Mouse (Mus musculus) left cerebral cortex, adult 9 months (tissue): ENCODE data around the gene Dazap1.

Experiments
- DNase-seq, 2 experiments: peaks; one replicate each; pipeline ENCODE4 v3.0.0; 2022; ENCODE audit warnings: low spot score in 2 of 2

The Dazap1 gene

DNA sequence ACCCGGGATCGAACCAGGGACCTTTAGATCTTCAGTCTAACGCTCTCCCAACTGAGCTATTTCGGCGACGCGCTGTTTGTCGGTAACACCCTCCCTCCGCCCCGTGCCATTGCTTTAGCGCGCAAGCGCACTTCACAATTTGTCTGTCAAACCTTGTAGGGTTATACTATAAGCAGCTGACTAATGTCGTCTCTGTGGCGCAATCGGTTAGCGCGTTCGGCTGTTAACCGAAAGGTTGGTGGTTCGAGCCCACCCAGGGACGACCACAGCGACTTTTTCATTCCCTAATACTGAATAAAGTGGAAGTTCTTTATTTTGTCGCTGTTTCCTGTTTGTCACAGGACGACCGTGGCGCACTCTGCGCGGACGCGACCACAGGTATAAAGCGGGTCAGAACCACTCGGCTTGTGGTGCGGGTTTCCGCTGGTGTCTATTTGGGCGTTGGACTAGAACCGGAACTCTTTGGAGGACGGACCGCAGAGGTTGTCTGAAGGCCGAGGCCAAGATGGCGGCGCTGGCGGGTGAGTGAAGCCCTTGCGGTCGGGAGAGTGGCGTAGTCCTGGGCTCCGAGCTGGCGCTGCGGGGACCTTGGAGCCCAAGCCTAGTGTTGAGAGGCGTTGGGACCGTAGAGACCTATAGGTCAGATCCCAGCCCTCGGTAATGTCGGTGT is 12.2 kb upstream of the Dazap1 start, which contains the start of gene Ndufs7:
Ndufs7 (plus strand) TSS at position 151 of the 670 bp plus-strand sequence.
- DNase-seq, result peak; percentile 91 to 98

- DNase-seq, result no peak
These were observed 11.2 kb upstream of the Dazap1 start for GRCm38 (mm10) chr10:80250059-80250458.

GRCm38 (mm10) chr10:80250573-80250972 is 10.7 kb upstream of the Dazap1 start:
- DNase-seq, result no peak

GRCm38 (mm10) chr10:80252011-80252410 is 9.3 kb upstream of the Dazap1 start:
- DNase-seq, result no peak

GRCm38 (mm10) chr10:80252493-80253274 is 8.6 kb upstream of the Dazap1 start:
- DNase-seq, result no peak

DNA sequence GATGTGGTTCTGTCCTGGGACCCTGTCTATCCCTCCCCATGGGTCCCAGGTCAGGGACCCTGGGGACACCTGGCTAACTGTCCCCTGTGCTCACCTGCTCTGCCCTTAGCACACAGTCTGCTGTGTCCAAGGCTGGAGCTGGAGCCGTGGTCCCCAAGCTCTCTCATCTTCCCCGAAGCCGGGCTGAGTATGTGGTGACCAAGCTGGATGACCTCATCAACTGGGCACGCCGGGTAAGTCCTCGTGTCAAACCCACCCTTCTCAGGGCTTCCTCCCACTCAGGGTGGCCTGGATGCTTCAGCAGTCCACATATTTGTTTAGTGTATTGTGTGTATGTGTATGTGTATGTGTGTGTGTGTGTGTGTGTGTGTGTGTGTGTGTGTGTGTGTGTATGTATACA is 7.7 kb upstream of the Dazap1 start:
- DNase-seq, result no peak

- DNase-seq, result no peak
These were observed 6.7 kb upstream of the Dazap1 start for GRCm38 (mm10) chr10:80254331-80255297.

DNA sequence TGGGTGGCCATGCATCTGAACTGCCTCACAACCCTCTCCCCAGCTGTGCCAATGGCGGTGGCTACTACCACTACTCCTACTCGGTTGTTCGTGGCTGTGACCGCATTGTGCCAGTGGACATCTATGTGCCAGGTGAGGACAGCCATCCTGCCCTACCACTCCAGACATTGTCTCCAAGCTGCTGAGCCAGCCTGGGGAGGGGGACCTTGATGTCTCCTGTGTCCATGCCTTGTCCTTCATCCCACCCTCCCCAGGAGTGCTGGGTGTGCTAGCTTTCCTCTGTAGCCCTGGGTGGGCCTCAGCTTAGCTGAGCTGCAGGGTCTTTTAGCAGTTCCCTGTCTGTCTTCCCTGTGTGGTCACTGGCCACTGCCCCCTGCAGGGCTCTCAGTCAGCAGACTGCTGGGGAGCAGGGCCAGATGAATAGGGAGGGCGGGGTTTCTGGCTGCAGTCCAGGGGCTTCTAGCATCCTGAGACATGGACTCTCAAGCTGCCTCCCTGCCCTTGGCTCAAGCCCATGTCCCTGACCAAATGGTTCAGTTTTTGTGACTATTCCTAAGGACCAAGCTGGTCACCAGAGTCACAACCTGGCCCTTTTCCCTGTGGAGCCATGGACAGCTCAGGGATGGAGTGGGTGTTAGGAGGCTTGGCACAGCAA is 5.3 kb upstream of the Dazap1 start:
- no peak for DNase-seq

DNA sequence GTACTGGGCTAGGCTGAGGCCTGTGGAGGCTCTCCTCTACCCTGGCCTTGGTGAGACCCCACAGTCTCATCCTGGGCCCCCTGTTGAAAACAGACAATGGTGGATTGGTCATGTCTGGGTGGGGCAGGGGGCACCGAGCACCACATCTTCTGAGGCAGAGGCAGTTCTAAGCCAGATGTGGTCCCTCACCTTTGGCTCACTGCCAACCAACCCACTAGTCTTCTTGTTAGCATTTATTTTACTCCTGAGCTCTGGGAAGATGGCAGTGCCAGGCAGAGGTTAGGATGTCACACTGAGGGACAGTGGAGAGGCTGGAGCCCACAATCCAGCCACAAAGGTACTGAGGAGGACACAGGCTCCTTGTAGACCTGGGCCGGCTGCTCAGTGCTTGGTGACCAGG is 3.4 kb upstream of the Dazap1 start:
- DNase-seq, result no peak

- DNase-seq, result no peak
These were observed 2.4 kb upstream of the Dazap1 start for GRCm38 (mm10) chr10:80258752-80259462.

- no peak for DNase-seq
These were observed 1.9 kb upstream of the Dazap1 start for GRCm38 (mm10) chr10:80259463-80259805.

- peak; percentile 52 to 71 for DNase-seq
These were observed 1.2 kb upstream of the Dazap1 start for GRCm38 (mm10) chr10:80259861-80260641.

- peak; percentile 81 to 94 for DNase-seq
These were observed 291 bp downstream of the Dazap1 start for GRCm38 (mm10) chr10:80261585-80261968.

DNA sequence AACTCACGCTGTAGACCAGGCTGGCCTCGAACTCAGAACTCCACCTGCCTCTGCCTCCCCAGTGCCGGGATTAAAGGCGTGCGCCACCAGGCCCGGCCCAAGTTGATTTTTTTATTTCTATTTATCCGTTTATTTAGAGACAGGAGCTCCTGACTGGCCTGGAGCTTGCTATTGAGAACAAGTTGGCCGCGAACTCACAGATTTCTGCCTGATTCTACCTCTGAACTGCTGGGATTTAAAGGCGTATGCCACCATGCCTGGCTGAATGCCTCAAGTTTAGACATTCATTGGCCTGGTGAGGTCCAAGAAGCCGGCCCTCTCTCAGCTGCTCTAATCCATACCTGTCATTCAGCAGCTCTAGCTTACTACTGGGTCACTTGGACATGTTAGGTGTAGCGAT is 883 bp downstream of the Dazap1 start:
- DNase-seq, result no peak

GRCm38 (mm10) chr10:80262776-80263365 is 1.6 kb downstream of the Dazap1 start:
- no peak for DNase-seq

DNA sequence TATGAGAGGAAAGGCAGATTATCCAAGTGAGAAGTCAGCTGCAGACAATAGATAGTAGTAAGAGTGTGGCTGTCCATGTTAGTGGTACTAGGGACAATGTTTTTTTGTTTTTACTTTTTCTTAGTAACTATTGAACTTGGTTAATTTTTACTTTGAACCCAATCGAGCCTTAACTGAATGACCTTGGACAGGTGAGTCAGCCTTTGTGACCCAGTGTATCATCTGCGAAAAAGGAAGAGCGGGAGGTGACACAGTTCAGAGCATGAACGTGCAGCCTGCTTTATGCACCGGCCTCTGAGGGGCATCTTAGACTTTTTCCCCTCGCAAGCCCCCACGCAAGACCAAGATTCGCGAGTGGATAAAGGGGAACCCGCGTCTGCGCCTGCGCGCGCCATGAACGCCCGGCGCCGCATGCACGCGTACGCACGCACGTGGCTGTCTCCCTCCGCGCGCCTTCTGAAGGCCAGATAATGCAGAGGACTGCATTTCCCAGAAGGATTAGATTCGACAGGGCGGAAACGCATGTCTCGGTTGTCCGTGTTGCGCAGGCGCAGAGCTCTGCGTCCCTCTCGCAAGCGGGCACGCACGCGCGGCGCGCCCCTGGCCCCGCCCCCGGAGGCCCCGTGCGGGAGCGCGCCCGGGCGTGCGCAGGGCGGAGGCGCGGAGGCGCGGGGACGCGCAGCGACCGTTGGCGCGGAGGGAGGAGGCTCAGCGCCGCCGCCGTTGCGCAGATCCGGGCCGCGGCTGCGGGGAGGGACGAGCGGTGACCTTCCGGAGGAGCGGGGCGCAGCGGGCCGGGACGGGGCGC is 3.3 kb downstream of the Dazap1 start:
- peak; percentile 98 to 99 for DNase-seq

DNA sequence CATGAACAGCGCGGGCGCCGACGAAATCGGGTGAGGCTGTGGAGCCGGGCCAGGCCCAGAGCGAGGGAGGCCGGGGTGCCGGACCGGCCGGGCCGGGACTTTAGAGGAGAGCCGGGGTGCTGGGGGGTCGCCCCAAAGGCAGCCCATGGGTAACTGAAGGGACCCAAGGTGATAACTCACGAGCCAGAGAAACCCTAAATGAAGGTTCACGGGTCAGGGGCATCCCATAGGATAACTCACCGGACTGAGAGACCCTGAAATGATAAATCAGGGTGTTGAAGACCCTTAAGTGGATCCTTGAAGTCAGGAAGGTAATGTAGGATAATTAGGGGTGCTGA is 3.8 kb downstream of the Dazap1 start:
- no peak for DNase-seq

DNA sequence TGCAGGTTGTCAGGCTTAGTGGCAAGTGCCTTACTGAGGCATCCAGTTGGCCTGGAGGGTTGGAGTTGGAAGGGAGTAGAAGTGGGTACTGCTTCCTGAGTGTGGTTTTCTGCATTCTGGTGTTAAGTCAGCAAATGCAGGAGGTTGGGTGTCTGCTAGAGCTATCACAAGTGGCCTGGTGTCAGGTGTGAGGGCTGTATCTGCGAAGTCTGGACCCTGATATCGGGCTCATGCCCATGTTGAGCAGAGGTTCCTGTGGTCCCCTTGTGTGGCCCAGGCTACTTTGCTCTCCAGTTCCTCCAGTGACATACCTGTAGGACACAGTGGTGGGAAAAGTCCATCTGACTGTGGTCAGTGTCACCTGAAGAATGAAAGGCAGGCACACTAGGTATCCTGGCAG is 8.8 kb downstream of the Dazap1 start:
- DNase-seq, result no peak

DNA sequence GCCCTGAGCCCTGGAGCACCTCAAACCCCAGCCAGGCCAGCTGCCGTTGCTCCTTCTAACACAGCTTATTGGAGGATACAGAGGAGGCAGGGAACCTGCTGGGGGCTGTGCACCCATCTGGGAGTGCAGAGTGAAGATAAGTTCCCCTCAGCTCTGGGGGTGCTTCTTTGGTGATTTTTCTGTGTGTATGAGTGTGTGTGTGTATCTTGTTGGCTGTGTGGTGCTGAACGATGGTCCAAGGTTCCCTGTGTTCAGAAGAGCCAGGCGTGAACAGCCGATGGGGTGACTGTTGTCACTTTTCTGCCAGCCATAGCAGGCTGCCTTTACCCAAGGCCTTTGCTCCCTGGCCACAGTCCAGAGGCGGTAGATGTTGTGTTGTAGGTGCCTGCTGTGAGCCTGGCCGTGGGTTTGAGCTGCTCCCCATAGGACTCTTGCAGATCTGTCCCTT is 9.5 kb downstream of the Dazap1 start:
- no peak for DNase-seq
